Mouse (Mus musculus) myocyte (in vitro differentiated cells): ENCODE measurements around the gene Zscan26.

Source experiments
- CEBPB ChIP-seq: IDR thresholded peaks from 2 replicates; pipeline ENCODE4 v1.6.1; 2011; ENCODE audit warnings: mild to moderate bottlenecking, moderate library complexity; ENCODE audit not compliant: poor library complexity, insufficient read depth, severe bottlenecking
- E2F4 ChIP-seq: IDR thresholded peaks from one replicate; pipeline ENCODE4 v1.6.1; 2011; ENCODE audit warnings: mild to moderate bottlenecking, control low read depth, moderate library complexity; ENCODE audit not compliant: insufficient read depth
- MAX ChIP-seq: IDR thresholded peaks from one replicate; pipeline ENCODE4 v1.6.1; 2011; ENCODE audit warnings: low read depth, mild to moderate bottlenecking, control low read depth
- MYOG ChIP-seq, 3 experiments: IDR thresholded peaks; one replicate each; pipeline ENCODE4 v1.6.1; 2011; ENCODE audit warnings: control low read depth in 2 of 3, low read depth in 2 of 3, mild to moderate bottlenecking in 2 of 3; ENCODE audit not compliant: insufficient read length in 2 of 3, control insufficient read depth in 1 of 3, insufficient read depth in 1 of 3
- POLR2A ChIP-seq: IDR thresholded peaks from one replicate; pipeline ENCODE4 v1.6.1; 2011; ENCODE audit warnings: low read depth, mild to moderate bottlenecking, control low read depth, moderate library complexity; ENCODE audit not compliant: insufficient read length
- POLR2AphosphoS2 ChIP-seq: IDR thresholded peaks from one replicate; pipeline ENCODE4 v1.6.1; 2011; ENCODE audit warnings: low read depth, control low read depth; ENCODE audit not compliant: insufficient read length
- REST ChIP-seq: IDR thresholded peaks from one replicate; pipeline ENCODE4 v1.6.1; 2011; ENCODE audit warnings: mild to moderate bottlenecking, control low read depth, moderate library complexity; ENCODE audit not compliant: insufficient read depth, insufficient read length
- TCF12 ChIP-seq: IDR thresholded peaks from one replicate; pipeline ENCODE4 v1.6.1; 2011; ENCODE audit warnings: mild to moderate bottlenecking, control low read depth; ENCODE audit not compliant: poor library complexity, insufficient read depth, severe bottlenecking
- TCF3 ChIP-seq: IDR thresholded peaks from one replicate; pipeline ENCODE4 v1.6.1; 2011; ENCODE audit warnings: low read depth, control low read depth; ENCODE audit not compliant: insufficient read length
- USF1 ChIP-seq: IDR thresholded peaks from one replicate; pipeline ENCODE4 v1.6.1; 2011; ENCODE audit warnings: low read depth, mild to moderate bottlenecking, control low read depth, moderate library complexity

DNA sequence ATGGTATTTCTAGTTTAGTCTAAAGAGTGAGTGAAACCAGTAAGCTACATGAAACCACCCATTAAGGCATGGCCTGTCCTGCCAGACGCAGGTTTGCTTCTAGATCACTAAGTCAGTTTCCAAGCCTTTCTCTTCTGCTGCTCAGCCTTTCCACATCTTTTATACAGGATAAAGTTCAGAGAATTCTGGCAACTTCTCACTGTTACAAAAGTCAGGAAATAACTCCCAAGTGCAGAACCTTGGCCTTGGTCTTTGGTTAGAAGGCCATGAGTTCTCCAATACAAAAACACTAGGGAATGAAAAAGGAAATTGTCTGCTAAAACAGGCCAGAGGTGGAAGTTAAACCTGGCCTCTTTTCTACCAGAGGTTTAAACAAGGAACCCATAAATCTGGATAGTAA is 58.3 kb downstream of the Zscan26 start:
- TF ChIP-seq POLR2A: no peak
- TF ChIP-seq TCF12: no peak
- TF ChIP-seq USF1: no peak
- TF ChIP-seq MYOG (IDR thresholded peaks at IDR 0.05; ENCODE audit: control insufficient read depth in 1 of 3, insufficient read depth in 1 of 3, insufficient read length in 2 of 3, low read depth in 2 of 3): no peak
- TF ChIP-seq POLR2AphosphoS2: no peak
- TF ChIP-seq CEBPB: no peak
- no peak for TF ChIP-seq MAX
- no peak for TF ChIP-seq E2F4
- TF ChIP-seq REST: no peak
- TF ChIP-seq TCF3: no peak
